Mouse (Mus musculus) right cerebral cortex, adult 2 months (tissue): ENCODE data around the gene Fmnl2.

Experiments used
- DNase-seq, 2 experiments: peaks; one replicate each; pipeline ENCODE4 v3.0.0; 2021 to 2022; ENCODE audit warnings: low spot score in 2 of 2

Gene Fmnl2

DNA sequence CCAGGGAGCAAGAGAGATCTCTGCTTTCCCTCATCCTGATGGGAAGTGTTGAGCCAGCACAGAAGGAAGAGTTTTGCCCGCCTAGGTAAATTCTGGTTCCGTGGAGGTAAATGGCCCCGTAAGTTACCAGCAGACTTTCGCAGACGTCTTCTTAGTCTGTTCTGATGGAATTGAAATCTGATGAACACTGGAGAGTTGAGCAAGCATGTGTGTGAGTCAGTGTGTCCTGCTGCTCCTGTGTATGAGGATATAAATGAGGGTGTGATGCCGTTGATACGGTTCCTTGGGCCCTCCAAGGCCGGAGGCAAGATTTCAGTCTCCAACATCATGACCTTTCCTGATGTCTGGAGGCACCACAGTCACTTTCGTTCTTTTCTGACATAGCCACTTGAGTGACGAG, 98.2 kb downstream of the Fmnl2 start:
- DNase-seq = no peak

DNA sequence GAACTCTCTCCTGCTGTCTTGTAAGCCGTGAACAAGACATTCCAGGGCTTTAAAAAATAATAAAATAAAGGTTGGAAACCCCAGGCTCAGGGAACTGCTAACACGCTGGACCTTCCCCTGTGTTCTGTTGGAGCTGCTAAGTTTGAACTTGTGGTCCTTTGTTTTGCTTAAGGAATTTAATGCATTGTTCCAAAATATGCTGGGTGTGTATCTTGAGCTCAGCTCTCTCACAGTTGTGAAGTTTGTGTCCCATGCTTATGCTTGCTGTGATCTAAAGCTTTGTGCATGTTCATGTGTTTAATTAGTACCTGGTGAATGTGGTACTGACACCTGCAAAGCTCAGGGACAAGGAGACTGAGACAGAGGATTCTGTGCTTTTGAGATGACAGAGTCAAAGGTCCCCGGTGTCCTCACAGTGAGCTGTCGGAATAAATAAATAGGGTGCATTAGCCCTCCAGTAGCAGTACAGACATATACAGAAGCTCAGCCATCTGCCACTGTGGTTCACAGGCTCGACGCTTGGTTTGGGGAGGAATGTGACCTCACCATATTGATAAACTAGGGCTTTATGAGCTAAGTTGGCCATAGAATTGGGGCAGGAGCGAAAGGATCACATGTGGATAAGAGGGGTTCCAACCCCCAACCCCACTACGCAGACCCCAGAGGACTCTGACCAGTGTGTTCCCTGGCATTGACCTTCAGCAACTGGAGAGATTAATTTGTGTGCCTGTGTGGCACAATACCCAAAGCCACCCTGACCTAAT, 100.3 kb downstream of the Fmnl2 start:
- DNase-seq = no peak

DNA sequence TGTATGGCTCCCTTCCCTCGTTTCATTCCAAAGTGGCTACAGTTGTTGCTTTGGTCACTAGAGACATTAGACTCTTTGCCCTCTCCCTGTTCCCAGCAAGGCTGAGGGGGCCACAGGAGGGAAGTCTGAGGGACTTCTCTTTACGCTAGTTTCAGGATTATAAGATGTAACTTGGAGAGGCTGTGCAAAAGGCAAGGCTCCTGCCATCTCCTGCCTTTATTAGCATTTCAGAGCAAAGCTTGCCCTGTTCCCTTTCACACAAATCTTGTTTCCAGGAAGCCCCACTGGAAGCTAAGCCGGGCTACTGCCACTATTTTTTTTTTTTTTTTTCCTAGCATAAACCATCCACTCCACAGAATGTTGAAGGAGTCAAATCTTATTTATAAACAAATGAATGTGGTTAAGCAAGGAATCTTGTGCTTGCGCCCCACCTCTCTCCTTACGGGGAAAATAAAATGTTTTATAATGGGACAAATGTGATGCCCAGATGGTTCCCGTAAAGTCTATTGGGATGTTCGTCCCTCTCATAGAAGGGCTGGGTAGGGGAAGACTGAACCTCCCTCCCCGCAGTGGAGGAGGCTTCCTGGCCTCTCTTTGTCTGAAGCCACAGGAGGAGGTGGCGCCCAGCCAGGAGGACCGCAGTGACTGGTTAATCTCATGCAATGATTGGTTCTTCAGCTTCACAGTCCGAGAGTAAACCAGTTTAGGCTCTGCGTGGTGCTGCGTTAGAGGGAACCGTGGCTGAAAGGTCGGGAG, 101.1 kb downstream of the Fmnl2 start:
- peak in 1 of 2 experiments; percentile 68 for DNase-seq

DNA sequence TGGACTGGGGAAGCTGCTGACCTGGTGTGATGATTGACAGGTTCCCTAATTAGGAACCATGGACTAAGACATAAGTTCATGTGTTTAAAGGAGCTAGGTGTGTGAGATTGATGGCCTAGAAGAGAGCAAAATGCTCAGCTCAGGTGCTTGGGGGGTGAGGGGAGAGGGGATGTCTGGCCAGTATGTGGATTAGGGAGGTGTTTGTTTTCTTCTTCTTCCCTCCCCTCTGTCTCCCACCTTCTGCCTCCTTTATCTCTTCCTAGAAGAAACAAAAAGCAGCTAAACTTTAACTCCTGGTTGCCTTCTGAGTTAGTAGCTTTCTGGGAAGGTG, 101.6 kb downstream of the Fmnl2 start:
- no peak for DNase-seq

DNA sequence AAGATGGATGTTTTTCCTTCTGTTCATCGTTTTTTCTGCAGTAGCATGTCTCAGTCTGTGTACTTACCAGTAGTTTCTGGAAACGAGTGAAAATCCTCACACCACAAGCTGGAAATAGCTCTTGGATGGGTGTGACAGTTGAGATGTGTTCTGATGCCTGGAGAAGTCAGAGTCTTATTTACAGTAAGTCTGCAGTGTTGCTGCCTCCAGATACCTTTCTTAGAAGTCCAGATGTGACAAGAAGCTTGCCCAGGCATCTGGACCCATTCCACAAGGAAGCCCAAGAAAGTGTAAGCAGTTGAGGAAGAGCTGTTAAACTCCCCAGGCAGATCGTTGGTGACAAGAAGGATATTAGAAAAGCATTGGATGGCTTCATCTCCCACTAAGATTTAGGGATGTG, 102.3 kb downstream of the Fmnl2 start:
- DNase-seq = peak; percentile 42 to 56

DNA sequence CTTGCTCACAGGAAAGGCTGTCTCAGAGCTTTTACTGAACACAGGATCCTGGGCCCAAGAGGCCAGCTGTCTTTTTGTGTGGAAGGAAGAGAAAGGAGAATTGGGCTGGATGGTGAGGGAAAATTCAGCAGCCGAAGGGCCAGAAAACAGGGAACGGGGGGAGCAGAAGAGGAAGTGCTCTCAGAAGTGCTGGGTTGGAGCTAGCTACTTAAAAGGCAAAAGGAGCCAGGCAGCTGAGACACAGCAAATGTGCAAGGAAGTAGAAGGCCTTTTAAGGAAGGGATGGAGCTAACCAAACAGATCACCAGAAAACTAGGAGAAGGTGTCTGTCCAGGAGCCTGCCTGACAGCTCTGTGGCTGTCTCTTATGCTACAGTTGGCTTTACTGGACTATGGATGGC, 103.0 kb downstream of the Fmnl2 start:
- DNase-seq = no peak

DNA sequence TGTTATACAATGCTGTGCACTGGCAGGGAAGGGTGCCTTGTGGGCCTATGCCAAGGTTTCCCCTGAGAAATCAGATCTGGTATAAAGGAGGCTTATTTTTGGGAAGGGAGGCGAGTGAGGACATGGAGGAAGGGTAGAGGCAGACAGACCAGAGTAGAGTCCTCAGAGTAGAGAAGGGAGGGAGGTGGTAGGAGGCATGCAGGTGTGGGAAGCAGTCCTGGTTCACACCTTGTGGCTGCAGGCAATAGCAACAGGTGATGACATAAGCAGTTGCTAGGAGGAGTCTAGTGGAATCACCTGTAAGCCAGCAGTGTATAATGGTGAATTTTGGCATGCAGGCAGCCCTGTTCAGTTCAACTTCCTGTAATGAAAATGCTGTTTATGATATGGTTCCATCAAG, 105.8 kb downstream of the Fmnl2 start:
- DNase-seq = no peak

DNA sequence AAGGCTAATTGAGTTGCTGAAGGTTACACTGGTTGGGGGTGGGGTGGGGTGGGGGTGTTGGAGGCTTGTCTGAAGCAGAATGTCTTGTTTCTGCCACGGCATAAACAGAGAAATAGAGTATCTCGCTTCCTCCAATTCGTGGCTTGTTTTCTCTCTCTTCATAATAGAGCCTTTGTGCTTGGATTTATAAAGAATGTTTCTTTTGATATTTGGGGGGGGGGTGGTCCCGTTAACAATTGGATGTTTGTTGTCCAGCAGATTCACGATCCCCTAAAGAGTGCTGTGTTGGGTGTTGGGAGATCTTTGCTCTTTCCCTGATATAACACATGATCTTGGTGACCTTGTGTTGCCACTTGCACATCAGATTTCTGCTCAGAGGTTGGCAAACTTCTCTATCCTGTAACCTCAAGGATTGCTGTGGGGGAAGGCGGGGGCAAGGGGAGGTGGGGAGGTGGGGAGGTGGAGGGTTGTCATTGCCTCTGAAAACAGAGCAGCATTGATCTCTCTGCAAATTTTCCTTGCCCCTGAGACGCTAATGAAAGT, 106.8 kb downstream of the Fmnl2 start:
- no peak for DNase-seq

DNA sequence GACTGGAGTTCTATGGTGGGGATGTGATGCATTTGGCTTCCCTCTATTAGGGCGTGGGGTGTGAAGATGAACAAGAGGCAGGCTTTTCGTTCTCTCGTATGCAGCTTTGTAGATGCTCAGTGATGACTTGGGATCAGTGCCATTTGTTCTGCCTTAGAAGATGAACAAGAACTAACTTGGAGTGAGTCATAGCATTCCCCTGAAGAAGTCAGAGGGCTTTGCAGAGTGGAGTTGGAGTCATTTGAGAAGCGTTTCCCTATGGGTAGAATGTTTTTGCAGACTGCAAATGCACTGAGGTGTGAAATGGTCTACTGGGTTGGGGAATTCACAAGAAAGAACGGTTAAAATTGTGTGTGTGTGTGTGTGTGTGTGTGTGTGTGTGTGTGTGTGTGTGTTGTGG, 108.6 kb downstream of the Fmnl2 start:
- DNase-seq = no peak

DNA sequence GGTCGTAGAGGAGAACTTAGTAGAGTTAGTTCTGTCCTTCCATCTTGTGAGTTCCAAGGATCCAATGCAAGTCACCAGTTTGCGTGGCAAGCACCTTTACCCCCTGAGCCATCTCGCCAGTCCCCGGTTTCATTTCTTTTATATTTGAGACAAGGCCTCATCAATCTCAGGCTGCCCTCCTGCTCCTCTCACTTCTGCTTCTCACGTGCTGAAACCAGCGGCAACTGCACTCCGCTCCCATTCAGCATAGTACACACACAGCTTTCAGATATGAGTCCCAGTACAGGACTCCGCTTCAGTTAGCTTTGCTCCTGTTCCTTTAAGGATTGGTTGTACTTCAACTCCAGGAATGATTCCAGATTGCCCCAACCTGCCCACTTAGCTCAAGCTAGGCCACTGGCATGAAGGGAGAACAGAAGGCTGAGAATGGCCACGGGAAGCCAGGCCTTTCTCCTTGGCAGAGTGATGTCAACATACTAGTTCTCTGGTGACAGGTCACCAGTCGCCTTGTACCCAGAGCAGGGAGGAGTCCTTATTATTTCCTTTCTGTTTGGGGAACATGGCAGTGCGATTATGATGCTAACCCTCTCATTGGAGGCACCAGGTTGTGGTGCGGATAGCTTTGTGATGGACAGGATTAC, 109.3 kb downstream of the Fmnl2 start:
- DNase-seq = no peak

DNA sequence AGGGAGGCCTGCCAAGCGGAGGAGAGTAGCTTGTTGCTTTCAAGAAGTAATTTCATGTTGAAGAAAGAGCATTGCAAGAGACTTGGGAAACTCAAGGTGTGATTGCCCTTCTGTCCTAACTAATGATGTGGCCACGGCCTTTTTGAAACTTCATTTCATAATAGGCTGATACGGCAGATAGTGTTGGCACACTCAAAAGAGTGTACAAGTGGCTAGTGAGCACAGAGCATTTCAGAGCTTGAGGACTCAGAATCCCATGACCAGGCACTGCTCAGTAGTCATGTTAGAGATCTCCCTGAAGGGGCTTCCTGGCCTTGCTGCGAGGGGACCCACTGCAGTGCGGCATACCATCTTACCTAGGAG, 109.8 kb downstream of the Fmnl2 start:
- no peak for DNase-seq

DNA sequence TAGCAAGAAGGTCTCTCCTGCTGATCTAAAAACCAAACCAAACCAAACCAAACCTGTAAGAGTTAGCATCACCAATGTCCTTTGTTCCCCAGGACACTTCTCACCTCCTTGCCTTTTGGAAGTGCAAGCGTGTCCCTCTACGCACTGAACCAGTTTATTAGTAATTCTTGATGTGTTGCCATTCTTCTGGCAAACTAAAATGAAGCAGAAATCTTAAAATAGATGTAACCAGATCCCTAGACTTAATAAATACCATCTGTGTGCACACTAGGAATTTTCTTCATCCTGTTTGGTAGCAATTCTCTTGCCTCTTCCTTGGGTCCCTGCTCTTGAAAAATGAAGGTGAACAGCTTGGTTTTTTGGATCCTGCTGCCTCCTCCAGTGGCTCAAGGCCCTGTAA, 111.2 kb downstream of the Fmnl2 start:
- DNase-seq = no peak

DNA sequence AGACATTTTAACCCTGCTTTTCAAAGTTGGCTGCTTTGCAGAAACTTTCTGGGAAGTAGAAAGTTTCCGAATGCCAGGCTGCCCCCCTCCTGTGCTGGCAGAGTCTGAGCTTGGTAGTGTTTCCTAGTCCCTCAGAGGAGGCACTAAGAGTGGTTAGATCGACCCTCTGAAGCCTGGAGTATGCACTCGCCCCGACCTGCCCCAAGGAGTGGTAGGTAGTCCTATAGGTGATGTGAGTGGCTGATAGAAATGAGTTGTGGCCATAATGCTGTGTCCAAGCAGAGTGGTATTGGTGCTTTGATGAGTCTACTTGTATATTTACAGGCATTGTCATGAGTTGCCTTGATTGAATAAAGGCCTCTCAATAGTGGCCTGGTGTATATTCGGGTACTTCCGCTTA, 116.4 kb downstream of the Fmnl2 start:
- DNase-seq = no peak

DNA sequence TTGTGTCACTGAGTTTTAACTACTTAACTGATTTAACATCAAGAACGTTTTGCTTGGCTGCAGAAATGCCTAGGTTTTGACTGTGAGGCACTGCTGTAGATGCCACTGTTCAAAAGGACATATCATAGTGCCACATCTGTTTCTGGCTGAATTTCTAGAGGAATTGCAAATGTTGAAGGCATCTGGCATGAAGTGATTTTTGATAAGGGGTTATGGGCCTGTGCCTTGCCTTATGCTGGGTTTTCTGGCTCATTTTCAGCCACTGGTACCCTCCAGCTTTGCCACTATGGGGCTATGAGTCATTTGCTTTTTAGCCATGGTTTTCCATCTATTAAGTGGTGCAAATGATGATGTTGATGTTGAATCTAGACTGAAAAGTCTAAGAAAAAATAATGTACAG, 117.1 kb downstream of the Fmnl2 start:
- no peak for DNase-seq

DNA sequence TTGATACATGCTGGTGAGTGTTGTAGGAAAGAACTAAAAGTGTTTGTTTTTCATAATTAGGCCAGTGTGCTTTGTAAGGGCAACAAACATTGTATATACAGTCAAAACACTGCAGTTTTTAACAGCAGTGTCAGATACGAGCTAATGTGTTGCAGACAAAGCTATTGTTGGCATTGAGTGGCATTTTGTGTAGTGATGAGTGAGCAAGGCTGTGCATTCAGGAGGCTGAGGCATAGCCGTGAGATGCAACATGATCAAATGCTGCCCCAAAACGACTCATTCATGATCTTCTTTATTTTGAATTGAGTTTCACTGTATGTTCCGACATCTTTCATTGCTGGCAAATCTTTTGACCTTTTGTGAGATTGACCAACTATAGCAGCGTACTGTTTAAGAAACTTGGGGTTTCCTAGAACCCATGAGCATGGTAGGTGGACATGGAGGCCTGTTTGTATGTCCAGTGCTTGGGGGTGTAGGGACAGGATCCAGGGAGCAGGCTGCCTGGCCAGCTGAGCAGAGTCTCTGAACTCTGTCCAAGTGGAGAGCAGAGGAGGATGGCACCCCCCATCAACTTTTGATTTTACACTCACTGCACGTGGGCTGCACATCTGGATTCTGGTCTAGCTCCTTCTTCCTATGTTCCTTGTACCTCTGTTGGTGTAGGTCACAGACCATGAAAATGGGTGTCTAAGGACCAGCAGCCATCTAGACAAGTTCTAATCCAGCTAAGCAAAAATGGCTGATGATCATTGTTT, 120.4 kb downstream of the Fmnl2 start:
- DNase-seq = no peak

DNA sequence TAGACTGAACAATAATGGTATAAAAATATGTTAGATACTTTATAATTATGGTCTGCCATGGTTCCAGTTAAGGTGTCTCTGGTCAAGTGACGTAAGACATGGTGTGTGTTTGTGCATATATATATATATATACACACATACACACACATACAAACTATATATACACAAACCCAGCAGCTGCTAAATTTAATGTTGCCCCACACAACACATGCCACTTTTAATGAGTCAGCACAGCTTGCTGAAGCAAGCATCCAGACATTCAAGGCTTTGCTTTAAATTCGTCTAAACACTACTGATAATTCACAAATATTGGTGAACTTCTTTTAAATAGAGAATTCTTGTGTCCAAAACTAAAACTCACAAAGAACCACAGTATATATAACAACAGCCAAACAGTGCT, 121.1 kb downstream of the Fmnl2 start:
- peak in 1 of 2 experiments; percentile 44 for DNase-seq

DNA sequence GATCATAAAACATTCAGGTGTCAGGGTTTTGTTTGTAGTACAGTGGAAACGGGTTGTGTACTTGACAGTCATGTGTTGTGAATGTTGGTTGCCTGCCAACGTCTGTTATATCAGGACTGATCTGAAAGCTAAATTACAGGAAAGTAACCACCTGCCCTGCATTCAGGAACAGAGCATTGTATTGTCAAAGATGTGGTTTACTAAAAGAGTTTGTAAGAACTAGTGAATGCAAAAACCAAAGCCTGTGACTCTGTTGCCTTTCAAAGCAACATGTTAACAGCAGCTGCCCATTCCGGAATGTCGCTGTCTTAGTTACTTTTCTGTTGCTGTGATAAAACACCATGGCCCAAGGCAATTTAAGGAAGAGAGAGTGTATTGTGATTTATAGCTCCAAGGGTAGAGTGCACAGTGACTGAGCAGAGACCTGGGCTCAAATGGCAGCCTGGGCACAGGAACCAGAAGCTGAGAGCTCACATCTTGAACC, 121.7 kb downstream of the Fmnl2 start:
- DNase-seq = no peak

DNA sequence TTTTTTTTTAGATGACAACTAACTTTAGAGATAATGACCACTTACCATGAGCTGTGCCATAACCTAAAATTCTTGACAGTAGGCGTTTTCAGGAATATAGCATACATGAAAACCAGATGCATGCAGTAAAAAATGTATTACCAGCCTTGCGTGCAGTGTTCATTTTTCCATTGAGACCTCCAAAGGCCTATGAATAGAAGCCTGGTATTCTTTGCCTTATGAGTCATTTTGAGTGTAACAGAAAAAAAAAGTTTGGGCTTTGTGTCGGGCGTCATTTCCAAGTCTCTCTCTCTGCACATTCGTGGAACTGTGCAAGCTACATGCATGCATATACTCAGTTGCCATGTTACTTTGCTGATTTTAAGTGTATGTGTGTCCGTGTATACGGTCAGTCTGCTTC, 123.5 kb downstream of the Fmnl2 start:
- no peak for DNase-seq

DNA sequence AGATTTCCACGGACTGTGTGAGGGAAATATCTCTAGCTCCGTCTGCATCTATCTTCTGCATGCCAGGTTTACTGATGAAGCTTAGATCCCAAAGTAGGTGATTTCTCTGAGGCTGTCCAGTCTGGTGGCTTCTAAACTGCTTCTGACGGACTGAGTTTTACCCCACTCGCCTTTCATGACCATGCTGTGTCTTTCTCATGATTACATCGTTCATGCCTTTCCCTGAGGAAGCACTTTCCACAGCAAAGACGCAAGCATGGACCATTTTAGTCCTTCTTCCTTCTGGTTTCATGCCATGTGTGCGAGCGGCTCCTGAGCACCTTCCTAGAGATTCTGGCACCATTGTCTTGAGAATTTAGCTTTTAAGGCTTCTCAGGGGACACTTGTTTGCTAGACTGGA, 123.9 kb downstream of the Fmnl2 start:
- DNase-seq = no peak

DNA sequence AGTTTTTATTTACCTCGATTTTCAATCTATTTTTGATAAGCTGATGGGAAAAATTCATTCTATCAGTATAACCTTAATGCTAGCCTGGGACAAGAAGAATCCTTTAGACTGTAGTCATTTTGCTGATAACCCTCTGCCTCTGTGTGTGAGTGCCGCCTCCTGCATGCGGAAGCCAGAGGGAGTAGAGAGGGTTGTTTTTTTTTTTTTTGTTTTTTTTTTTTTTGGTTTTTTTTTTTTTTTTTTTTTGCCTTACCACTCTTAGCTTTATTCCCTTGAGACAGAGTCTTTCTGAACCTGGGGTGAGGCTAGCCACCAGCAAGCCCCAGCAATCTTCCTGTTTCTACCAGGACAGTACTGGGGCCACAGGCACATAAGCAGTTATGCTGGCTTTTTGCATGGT, 124.8 kb downstream of the Fmnl2 start:
- DNase-seq = no peak

DNA sequence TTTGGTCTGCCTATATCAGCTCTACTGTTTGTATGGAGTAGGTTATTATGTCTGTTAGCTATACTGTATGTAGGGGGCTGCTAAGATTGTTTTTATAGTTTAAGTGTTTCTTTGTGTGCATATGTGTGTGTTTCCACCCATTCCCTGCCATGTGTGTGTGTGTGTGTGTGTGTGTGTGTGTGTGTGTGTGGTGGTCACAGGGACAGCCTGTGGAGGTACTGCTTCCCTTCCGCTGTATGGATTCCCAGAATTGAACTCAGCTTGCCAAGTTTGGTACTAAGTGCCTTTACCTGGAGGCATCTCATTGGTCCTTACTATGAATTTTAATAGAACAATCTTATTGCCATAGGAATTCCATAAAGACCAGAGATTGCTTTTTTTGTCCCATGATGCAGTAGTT, 126.9 kb downstream of the Fmnl2 start:
- DNase-seq = no peak

DNA sequence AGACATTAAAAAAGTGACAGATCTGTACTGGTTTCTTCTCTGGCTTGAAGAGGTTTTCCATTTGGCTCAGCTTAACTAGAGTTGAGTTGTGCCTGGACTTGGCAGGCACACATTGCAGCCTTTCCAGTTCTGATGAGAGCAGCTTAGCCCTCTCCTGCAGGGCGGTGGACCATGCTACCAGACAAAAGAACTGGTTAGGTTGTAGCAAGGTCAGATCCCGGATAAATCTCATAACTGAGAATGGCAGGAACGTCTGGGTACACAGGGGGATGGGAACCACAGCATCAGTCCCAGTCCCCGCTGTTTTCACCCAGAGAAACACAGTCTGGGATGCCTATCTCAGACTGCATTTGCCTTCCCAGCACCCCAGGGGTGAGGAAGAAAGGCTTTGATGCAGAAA, 127.5 kb downstream of the Fmnl2 start:
- DNase-seq = no peak
